Mouse (Mus musculus) thymus, postnatal 0 days (tissue): ENCODE measurements at regions not wholly inside any gene's neighbourhood (a gene's known extent, or its start where the extent isn't known, plus 50 kb on each side); places are given as distances from the start of the nearest gene placed in this dataset.

Source experiments
- DNase-seq: peaks from one replicate; pipeline ENCODE4 v3.0.0-alpha.2; 2015; ENCODE audit warnings: low spot score

GRCm38 (mm10) chr1:73799246-73799645 is 325.0 kb downstream of the Tns1 start:
- DNase-seq: no peak

GRCm38 (mm10) chr1:73797858-73798257 is 326.4 kb downstream of the Tns1 start:
- DNase-seq: no peak

- no peak for DNase-seq
Observed at GRCm38 (mm10) chr1:73797413-73797812, 326.8 kb downstream of the Tns1 start.

DNA sequence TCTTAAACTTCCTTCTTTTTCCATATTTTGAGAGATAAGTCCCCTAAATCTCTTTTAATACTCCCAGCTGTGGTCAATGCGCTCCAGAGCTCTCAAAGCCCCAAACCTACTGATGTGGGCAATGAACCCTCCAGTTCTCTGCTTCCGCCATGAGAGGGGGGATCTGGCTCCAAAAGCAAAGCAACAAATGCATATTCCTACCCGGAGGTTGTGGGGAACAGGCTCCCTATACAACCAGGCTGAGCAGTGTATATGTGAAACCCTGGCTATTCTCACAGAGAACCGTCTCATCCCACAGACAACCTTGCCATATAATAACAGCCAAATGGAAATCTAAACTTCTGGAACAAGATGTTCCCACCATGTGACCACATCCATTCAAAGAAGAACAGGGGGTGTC is 330.4 kb downstream of the Tns1 start:
- no peak for DNase-seq

- DNase-seq: no peak
Observed at GRCm38 (mm10) chr1:73793256-73793655, 331.0 kb downstream of the Tns1 start.

DNA sequence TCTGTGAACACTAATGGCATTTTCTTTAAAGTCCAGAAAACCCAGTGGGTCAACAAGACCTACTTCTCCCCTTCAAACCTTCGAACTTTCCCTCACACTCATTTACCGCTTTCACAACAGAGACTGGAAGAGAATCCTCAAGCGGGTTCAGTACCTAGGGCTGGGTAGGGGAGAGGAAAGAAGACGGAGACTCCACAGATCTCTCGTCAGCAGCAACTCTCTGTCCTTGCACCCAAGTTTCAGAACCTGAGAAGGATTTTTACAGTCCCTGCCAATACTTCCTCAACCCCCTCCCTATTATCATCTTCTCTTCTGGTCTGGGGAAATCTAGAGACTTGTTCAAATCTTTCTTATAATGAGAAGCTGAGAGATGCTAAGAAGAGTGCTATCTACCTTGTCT is 331.9 kb downstream of the Tns1 start:
- DNase-seq: no peak

DNA sequence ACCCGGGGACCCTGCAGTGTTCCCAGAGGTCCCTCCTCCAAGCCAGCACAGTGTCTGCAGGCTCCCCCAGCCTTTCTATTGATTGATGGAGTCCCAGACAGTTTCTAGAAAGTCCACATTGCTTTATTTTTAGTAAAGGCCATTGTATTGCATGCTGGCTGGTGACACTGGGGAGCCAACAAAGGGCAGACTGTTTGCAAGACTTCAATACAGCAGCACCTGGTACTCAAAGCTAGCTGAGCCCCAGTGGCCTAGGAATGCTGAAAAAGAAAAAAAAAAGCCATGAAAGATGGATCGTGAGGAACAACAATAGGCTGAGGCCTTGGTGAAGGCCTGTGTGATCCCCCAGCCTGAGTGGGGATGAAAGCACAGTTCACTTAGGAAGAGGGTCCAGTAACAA is 336.6 kb downstream of the Tns1 start:
- DNase-seq: no peak

DNA sequence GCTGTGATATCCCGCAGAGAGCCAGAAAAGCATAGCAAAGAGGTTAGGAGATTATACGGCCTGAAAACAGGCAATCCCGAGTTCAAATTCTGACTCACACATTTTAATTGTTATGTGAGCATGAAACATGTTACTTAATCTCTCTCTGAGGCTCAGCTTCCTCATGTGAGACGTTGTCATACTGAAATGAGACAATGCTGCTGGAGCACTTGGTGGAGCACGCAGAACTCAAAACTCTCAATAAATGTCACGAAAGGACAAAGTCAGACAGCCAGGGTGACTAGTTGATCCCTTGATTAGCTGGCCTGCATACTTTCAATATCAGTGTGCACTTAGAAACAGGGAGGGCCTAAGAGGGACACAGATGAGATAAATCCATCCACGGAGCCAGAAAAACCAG is 337.0 kb downstream of the Tns1 start:
- no peak for DNase-seq

GRCm38 (mm10) chr1:73783303-73783702 is 340.9 kb downstream of the Tns1 start:
- DNase-seq: no peak

DNA sequence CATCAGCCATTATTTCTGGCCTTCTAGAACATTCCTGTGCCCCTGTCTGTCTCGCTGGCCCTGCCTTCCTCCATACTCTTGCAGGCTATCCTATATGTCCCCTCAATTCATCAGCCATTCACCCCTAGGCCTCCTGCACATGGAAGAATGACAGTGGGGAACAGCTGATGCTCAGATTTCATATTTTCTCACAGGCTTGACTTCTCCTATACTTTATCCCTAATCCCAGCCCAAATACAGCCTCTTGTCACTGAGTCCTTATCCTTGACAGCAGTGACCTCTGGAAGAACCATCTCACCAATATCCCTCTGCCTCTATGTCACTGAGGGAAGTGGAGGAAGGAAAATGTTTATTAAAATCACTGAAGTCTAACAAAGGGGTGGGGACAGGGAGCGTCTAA is 341.4 kb downstream of the Tns1 start:
- no peak for DNase-seq

GRCm38 (mm10) chr1:73771773-73772172 is 352.5 kb downstream of the Tns1 start:
- DNase-seq: no peak

DNA sequence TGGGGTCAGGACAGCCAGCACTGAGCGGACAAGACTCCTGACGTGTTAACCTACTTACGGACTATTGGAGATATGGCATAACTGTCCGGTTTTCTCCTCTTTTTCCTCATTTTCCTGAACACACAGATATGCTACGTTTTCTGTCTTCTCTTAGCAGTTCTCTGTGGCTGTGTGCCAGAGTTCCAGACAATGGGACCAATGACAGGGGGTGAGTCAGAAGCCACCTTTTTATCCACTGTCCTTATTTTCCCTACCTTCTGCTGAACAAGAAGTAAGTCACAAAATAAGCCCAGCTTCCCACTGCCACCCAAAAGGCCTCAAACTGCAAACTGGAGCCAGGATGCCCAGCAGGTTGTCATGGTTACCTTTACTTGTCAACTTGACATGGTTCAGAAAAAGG is 353.6 kb downstream of the Tns1 start:
- DNase-seq: no peak

DNA sequence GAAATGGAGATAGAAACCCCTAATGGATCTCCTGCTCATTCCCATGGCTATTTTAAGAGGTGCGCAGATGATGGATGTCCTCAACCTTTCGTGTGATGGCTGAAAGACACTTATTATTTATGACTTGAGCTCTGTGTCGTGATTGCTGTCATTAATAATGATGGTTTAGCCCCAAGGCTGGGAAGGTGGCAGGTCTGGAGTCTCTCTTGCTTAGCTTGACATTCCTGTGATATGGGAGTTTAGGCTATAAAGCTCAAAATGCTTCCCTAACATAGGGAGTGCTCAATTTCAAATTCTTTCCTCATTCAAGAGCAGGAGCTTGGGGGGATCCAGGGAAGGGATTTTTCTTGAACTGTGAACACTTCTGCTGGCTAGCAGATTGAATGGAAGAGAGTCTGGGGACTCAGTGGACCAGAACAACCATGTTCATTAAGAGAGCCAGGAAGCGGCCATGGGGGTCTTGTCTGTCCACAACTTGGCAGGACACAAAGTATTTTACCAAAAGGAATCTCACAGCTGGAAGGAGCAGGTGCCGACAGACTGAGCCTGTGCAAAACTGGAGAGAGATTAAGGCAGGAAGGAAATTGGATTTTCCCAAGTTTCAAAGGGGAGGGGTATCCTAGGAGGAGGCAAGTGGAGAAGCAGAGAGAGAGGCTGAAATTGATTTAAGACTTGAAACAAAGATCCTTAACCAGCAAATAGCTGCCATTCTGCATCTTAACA is 359.5 kb downstream of the Tns1 start:
- no peak for DNase-seq

GRCm38 (mm10) chr1:73758110-73759061 is 365.9 kb downstream of the Tns1 start:
- DNase-seq: no peak

GRCm38 (mm10) chr1:73755791-73756190 is 368.5 kb downstream of the Tns1 start:
- DNase-seq: no peak

DNA sequence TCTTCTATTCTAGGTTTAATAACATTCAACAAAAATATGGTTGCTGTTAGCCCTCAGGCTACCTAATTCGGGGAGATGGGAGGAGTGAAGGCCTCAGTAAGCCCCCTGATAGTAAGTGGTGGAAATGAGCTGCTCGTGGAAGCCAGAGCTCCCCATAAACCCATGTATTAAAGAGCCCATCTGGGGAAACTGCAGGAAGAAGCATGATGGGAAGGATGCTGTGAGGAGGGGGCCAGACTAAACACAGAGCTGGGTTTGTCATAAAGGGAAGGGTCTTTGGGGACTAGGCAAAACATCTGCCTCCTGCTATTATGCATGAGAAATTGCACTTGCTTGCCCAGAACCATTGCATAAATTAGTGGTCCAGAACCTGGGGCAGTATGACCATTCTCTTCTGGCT is 369.3 kb downstream of the Tns1 start:
- DNase-seq: no peak

GRCm38 (mm10) chr1:73753157-73753556 is 371.1 kb downstream of the Tns1 start:
- no peak for DNase-seq

GRCm38 (mm10) chr1:73748702-73749101 is 375.5 kb downstream of the Tns1 start:
- no peak for DNase-seq

DNA sequence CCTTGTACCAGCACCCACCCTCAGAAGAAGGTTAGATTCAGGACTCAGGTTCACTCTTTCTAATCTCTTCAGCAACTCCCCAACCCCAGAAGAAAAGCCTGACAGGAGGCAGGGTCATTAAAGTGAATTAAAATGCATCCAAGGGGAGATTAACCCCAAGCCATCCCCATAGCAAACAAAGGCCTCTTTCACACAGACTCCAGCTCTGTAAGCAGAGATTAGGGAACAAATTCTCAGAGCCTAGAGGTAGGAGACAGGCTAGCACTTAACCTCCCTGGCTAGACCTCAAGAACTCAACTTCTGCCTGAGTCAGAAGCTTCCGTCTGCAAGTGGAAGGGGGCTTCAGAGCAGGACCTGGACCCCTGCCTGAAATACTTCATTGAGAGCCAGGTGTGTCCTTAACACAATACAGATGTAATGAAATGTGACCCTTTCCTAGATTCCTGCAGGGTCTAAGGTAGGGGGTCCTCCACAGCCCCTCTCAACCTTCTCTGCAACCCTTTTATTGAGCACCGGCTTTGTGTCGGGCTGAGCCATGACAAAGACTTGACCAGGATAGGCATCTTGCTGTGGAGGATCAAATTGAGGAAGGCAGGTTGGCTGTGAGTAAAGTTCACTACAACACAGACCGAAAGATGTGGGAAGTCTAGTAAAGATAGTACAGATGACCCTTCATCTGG is 379.6 kb downstream of the Tns1 start:
- no peak for DNase-seq

- no peak for DNase-seq
Observed at GRCm38 (mm10) chr1:73743737-73744554, 380.3 kb downstream of the Tns1 start.

DNA sequence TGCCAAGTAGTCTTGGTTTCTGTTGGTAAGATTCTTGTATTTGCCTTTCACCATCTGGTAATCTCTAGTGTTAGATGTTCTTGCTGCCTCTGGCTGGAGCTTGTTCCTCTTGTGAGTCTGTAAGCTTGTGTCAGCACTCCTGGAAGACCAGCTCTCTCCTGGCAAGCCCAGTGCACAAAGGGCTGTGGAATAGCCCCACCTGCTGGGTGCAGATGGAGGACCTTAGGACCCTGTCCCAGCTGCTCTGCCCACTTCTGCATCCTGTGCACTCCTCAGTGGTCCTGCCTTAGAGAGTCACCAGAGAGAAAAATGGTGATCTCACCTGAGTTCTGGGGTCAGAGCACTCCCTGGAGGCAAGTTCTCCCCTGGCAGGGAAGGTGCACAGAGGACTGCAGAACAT is 387.2 kb downstream of the Tns1 start:
- no peak for DNase-seq
